Mouse (Mus musculus) spleen, postnatal 36 days (tissue): ENCODE results near the gene Mpz.
A peak's percentile ranks its signal among the peaks of the same experiment; 100 is the strongest.
"Not testable (repeated sequence)": the region's sequence is repeated elsewhere in the genome, so short reads cannot be mapped to it uniquely, and the experiment has no call there.

Experiments
- DNase-seq, 2 experiments: peaks; one replicate each; pipeline ENCODE4 v3.0.0; 2022; ENCODE audit warnings: low spot score in 2 of 2, mixed read lengths in 1 of 2

Mpz gene

GRCm38 (mm10) chr1:171129251-171129650 is 21.3 kb upstream of the Mpz start:
- peak; percentile 26 to 33 for DNase-seq

- DNase-seq: no peak
Measured at GRCm38 (mm10) chr1:171130971-171131370, 19.5 kb upstream of the Mpz start.

GRCm38 (mm10) chr1:171135600-171135999 is 14.9 kb upstream of the Mpz start:
- DNase-seq: no peak

GRCm38 (mm10) chr1:171137486-171138155 is 12.9 kb upstream of the Mpz start:
- DNase-seq: not testable (repeated sequence)

GRCm38 (mm10) chr1:171142981-171143380 is 7.5 kb upstream of the Mpz start:
- not testable (repeated sequence) for DNase-seq

- DNase-seq: no peak
Measured at GRCm38 (mm10) chr1:171150838-171151391, 404 bp downstream of the Mpz start.

GRCm38 (mm10) chr1:171151966-171152365 is 1.5 kb downstream of the Mpz start:
- DNase-seq: no peak

- DNase-seq: no peak
Measured at GRCm38 (mm10) chr1:171156644-171157043, 6.1 kb downstream of the Mpz start.

GRCm38 (mm10) chr1:171157965-171158364 is 7.5 kb downstream of the Mpz start:
- no peak for DNase-seq

GRCm38 (mm10) chr1:171159485-171159975 is 9.0 kb downstream of the Mpz start:
- no peak for DNase-seq

GRCm38 (mm10) chr1:171162526-171162925 is 12.0 kb downstream of the Mpz start:
- DNase-seq: no peak

- DNase-seq: no peak
Measured at GRCm38 (mm10) chr1:171164258-171164657, 13.7 kb downstream of the Mpz start.

- no peak for DNase-seq
Measured at GRCm38 (mm10) chr1:171165629-171166345, 15.3 kb downstream of the Mpz start.

GRCm38 (mm10) chr1:171168906-171169305 is 18.4 kb downstream of the Mpz start:
- DNase-seq: no peak

- no peak for DNase-seq
Measured at GRCm38 (mm10) chr1:171169913-171170312, 19.4 kb downstream of the Mpz start.

- DNase-seq: no peak
Measured at GRCm38 (mm10) chr1:171171138-171171537, 20.6 kb downstream of the Mpz start.

- no peak for DNase-seq
Measured at GRCm38 (mm10) chr1:171172779-171173178, 22.3 kb downstream of the Mpz start.

GRCm38 (mm10) chr1:171179487-171180171 is 29.1 kb downstream of the Mpz start:
- no peak for DNase-seq

GRCm38 (mm10) chr1:171183025-171183424 is 32.5 kb downstream of the Mpz start:
- no peak for DNase-seq

- DNase-seq: no peak
Measured at GRCm38 (mm10) chr1:171183620-171184019, 33.1 kb downstream of the Mpz start.

- peak in 1 of 2 experiments; percentile 46 for DNase-seq
Measured at GRCm38 (mm10) chr1:171184314-171184713, 33.8 kb downstream of the Mpz start.

GRCm38 (mm10) chr1:171185655-171186054 is 35.1 kb downstream of the Mpz start:
- DNase-seq: no peak
